Mouse (Mus musculus) heart, postnatal 14 days (tissue): Measurements from ENCODE around the gene Sbsn. TPM values are rescaled to one million over a fixed set of nuclear protein-coding genes. Genes with fewer than 3 reads are reported as not detected.
"Not testable (repeated sequence)": the region's sequence is repeated elsewhere in the genome, so short reads cannot be mapped to it uniquely, and the experiment has no call there.

Source experiments
- DNase-seq, 2 experiments: peaks; one replicate each; pipeline ENCODE4 v3.0.0; 2021 to 2022
- intact Hi-C: fragments of 180-260 bp; cut with DNase I; formaldehyde crosslinking; loops from one replicate; pipeline ENCODE4 v1.15.1; 2025
- long read RNA-seq, 2 experiments: library from polyadenylated mRNA; stranded (forward); transcript quantifications; one replicate each; pipeline ENCODE4 v2.0.0; 2021
- total RNA-seq, 2 experiments: library from RNA; stranded (reverse); gene quantifications; 2 replicates each; pipeline ENCODE4 v1.2.3; 2021

Gene Sbsn
- 1 to 10 TPM; 4.3 to 5.5 TPM for total RNA-seq
- long read RNA-seq, experiment 1: 0 reads
- long read RNA-seq, experiment 2, partial matches to known transcripts: 0 of 3 reads
- long read RNA-seq, experiment 2, other reads (novel, unspliced or antisense): 0 of 3 reads

DNA sequence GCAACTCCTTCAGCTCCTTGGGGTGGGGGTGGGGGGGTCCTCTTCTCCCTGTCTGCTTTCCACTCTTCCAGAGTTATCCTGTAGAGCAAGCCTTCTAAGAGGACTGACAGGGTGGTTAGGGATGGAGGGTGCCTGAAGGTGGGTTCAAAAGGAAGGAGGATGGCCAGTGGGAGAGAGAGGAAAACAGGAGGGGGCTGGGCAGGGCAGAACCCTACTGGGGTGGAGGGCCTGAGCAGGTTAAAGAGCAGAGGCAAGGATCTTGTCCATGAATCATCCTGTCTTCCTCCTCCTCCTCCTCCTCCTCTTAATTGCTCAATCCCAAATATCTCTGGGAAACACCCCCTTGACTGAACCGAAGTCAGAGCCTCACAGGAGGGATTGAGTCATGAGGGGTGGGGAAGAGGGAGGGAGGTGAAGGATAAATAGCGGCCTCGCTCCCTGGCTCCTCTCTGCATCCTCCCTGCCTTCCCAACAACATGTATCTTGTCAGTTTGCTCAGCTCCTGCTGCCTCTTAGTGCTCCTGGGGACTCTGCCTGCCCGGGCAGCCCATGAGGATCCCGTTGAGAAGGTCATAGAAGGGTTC is at the start of gene Sbsn:
TSS of gene Sbsn (plus strand) at position 386 of the 584 bp plus-strand sequence.
- intact Hi-C loops: no loop called here
- no peak for DNase-seq

DNA sequence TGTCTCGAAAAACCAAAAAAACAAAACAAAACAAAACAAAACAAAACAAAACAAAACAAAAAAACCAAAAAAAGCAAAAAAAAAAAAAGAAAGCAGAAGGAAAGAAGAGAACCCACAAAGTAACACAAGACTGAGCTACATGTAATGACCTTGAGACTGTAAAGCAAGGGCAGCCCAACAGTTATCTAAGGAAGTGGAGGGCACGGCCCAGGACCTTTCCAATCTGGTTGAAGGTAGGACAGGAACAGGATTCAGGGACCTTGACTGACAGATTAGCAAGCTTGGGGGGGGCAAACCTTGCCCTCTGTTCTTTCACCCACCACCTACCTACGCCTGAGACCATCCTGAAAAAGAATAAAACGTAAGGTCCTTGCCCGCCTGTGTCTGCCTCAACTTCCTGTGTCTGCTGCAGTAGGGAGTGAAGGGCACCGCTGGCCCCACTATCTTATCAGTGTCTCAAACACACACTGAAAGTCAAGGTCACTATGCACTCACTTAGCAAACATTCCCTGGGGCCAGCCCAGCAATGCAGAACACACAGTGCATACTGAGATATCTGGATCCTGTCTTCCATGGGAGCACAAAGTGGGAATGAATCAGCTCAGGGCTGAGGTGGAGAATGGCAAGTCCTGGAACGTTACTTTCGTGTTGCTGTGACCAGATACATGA is 44.9 kb upstream of the Sbsn start:
- intact Hi-C loops: no loop called here
- no peak for DNase-seq

DNA sequence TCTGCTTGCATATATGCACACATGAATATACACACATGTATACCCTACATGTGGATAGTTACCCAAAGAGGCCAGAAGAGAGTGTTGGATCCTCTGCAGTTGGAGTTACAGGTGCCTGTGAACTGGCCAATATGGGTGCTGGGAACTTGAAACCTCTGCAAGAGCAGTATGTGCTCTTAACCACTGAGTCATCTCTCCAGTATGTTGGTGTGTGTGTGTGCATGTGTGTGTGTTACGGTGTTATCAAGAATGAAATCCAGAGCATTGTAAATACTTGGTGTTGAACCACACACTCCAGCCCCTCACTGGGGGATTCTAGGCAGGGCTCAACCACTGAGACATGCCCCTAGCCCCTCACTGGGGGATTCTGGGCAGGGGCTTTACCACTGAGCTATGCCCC is 43.8 kb upstream of the Sbsn start:
- no peak for DNase-seq
- intact Hi-C loops: no loop called here

DNA sequence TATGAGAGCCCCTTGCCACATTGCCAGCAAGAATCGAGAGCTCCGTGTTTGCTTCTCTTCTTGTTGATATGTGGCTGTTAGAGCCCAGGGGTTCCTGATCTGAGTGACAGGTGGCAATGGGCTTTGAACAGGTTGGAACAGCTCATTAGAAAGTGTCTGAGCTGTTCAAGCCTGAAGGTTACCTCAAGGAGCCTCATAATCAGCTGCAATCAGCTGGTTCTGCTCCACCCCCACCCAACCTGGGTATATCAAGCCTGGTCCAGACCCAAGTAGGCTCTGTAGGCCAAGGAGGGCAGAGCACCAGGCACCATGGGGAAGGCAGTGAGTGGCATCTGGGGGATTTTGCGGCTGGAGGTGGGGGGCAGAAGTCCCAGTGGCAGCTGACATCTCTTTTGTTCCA is 39.3 kb upstream of the Sbsn start, which contains the start of gene Atp4a:
TSS of gene Atp4a (plus strand) at position 268 of the 400 bp plus-strand sequence.
- intact Hi-C loops: no loop called here
- no peak for DNase-seq

DNA sequence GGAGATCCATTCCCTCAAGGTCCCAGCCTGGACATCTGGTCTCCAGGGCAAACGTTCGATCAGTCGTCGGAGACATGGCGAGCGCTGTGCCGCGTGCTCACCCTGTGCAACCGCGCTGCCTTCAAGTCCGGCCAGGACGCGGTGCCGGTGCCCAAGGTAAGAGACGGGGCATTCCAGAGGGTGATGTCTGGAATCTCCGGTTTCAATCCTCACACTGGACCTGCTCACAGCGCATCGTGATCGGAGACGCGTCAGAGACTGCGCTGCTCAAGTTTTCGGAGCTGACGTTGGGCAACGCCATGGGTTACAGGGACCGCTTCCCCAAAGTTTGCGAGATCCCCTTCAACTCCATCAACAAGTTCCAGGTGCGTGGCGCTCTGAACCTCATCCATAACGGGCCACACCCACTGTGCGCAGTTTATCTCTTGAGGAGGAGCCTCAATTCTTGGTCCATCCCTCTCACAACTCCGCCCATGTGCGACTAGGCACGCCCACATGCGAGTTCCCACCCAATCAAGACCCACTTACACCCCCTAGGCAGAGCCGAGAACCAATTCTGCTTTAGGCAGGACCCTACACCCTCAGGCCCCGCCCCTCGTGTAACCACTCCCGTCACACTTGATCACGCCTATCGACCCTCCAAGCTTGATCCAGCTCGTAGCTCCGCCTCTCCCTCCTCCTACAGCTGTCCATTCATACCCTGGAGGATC is 34.1 kb upstream of the Sbsn start:
- intact Hi-C loops: no loop called here
- peak; percentile 37 to 40 for DNase-seq

DNA sequence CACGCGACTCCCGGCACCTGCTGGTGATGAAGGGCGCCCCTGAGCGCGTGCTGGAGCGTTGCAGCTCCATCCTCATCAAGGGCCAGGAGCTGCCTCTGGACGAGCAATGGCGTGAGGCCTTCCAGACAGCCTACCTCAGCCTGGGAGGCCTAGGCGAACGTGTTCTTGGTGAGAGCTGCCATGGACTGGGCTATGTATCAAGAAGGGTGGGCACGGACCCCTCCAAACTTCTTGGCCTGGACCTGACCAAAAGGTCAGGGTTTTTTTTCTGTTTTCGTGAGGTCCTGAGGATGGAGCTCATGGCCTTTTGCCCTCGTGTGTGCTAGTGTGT is 33.6 kb upstream of the Sbsn start:
- DNase-seq: no peak
- intact Hi-C loops: no loop called here

DNA sequence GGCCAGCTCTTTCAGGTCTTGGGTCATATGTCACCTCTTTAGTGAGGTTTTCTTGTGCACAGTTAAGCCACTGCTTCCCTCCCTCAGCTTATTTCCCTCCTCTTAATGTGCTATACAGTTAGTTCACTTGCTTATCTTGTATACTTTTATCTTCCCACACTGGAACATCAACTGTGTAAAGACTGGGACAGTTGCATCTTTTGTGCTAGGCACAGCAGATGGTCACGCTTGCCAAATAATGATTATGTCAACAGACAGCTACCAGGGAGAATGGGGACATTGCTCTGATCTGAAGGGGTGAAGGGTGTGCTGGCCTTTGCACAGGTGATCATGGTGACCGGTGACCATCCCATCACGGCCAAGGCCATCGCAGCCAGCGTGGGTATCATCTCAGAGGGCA is 31.6 kb upstream of the Sbsn start:
- no peak for DNase-seq
- intact Hi-C loops: no loop called here

DNA sequence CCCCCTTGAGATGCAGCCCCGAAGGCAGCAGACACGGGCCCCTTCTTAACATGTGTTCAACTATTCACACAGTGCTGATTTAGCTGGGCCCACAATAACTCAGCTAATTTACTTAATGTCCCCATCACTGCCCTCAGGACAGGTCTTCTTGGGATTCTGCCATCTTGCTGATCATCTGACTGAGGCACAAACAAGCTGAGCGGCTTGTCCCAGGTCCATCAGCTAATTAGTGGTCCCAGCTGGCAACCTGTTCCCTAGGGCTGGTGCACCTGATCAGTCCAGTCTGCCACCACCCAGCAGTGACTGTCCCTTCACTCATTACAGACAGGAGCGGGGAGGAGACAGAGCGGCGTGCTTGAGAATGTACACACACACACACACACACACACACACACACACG is 30.0 kb upstream of the Sbsn start:
- DNase-seq: no peak
- intact Hi-C loops: no loop called here

DNA sequence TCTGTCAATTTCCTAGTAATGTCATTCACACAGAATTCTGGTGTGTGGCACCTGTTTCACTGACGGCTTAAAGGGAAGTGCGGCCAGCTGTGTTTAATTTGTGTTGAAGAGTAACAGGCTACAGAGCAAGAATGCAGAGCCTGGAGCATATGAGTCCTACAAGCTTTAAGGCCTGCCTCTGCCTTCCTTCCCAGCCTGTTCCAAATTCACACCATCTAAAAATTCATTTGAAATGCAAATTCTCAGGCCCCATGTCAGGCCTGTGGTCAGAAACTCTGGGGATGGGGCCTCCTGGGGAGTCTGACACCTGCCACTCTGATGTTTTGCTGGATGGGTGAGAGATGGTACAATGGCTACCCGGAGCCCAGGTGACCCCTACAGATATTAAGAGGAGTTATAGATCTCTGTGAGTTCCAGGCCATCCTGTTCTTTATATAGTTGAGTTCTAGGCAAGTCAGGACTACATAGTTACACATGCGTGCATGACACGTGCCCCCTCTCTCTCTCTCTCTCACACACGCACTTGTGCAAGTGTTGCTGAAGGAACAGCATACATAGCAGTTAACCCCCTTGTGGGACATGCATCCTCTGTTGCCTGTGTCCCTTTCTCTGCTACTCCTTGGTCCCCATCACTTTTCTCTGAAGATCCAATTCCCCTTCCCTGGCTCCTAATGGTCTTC is 27.9 kb upstream of the Sbsn start:
- DNase-seq: no peak
- intact Hi-C loops: no loop called here

DNA sequence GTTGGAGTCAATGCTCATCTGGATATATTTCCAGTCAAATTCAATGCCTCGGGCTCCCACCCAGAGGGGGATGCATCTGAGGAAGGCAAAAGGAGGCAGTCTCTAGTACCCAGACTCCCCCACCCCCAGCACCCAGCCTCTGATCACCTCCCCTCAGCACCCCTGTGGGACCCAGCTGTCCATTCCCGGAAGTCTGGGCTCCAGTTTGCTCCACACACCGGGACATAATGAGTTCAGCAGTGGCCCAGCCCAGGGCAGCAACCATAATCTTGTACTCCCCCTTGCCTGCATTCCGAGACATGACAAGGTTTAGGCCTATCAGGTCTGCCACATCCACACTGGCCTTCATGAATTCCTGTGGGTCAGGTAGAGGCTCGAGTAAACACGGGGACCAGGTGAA is 23.1 kb upstream of the Sbsn start:
- intact Hi-C loops: loop anchor here (5.0 kb wide), 1 partner anchor 61 kb away; no protein-coding TSS in a partner anchor
- no peak for DNase-seq

DNA sequence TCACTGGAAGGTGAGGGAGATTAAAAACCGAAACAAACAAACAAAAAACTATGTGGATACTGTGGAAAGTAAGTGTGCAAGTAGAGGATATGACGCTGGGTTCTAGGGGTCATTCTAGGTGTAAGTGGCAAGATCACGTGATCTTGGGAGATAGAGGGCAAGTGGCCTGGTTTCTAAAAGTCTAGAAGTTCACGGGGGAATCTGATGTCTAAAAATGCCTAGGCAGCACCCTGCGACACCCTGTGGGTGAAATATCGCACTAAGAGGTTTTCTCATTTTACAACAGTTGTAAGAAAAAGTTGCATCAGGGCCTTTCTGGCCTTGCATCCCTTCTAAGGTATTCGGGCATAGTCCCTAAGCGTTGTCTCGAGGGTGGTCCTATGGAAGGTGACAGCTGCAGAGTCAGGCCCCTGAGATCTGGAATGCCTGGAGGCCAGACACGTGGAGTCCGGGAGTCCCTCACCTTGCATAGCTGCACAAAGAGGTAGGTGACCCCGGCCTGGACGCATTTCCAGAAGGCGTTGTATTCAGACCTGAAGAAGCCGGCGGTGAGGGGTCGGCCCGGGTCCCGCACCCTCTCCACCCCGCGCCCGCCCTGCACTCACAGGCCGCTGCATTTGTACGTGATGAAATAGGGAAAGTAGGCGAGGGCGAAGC is 22.4 kb upstream of the Sbsn start:
- no peak for DNase-seq
- intact Hi-C loops: loop anchor here (5.0 kb wide), 1 partner anchor 62 kb away; no protein-coding TSS in a partner anchor

DNA sequence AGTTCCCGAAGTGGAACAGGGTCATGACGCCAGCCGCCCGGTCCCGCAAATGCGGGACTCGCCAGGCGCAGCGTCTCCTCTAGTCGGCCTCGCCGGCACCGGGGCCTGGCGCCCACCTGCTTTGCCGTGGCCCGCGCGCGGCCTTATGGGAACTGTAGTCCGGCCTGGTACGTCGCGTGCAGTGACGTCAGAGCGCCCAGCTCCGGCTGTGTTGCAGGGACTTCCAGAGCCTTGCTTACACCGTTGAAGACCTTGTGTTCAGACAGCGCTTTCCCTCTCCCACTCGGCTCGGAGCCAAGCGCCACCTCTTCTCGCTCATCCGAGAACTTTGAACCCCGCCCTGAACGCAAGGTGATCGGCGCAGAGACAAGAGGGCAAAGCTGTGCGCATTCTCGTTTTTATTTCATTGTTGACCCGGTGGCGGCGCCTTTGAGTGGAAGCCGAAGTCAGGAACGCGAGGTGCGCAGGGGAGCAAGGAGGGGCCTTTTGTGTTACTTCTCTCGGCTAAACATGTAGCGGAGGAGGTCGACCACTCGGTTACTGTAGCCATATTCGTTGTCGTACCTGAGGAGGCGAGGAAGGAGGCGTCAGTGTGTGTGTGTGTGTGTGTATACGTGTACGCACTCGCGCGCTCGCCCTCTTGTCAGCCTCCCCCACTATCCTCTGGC is 21.7 kb upstream of the Sbsn start, which contains the start of gene Tmem147:
TSS of gene Tmem147 (minus strand) at position 145 of the 668 bp plus-strand sequence.
- peak; percentile 94 to 98 for DNase-seq
- intact Hi-C loops: loop anchor here (5.0 to 10.0 kb wide), 3 partner anchors 62 to 243 kb away; partner anchors contain the start of genes Fam187b, Ffar3 and Lsr

DNA sequence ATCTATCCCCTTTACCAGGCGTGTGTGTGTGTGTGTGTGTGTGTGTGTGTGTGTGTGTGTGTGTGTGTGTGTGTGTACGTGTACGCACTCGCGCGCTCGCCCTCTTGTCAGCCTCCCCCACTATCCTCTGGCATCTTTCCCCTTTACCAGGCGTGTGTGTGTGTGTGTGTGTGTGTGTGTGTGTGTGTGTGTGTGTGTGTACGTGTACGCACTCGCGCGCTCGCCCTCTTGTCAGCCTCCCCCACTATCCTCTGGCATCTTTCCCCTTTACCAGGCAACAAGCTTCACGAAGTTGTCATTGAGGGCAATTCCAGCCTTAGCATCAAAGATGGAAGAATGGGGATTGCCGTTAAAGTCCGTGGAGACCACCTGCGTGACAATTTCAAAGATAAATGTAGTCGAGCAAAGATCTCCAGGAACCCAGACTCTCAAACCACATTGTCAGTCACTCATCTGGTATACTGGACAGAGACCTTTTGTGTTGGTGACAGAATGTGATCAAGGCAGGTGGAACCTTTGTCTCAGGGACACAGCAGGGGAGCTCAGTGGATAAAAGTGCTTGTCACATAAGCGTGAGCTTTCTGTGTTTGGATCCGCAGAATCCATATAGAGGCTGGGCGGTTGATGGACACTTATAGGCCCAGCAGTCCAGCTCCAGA is 21.1 kb upstream of the Sbsn start:
- DNase-seq: not testable (repeated sequence)
- intact Hi-C loops: loop anchor here (5.0 to 10.0 kb wide), 2 partner anchors 125 to 242 kb away; partner anchors contain the start of genes Fam187b, Ffar3 and Lsr

DNA sequence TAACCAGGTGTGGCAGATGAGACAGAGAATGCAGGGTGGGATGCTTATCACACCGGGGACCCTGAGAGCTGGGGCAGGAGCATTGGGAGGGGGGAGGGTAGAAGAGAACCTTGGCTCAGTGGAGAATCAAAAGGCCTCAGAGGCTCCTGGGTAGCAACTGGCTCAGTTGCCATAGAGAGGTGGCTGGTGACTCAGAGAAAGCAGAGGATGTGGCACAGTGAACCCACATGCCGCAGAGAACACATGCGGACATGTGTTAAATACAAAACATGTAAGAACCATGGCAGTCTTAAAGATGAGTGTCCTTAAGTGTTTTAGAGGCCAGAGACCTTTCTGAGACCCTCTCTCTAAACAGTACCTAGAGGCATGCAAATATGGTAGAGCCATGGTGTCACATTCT is 15.1 kb upstream of the Sbsn start:
- intact Hi-C loops: loop anchor here (10.0 kb wide), 1 partner anchor 119 kb away; the partner anchor contains the start of gene Ffar3

DNA sequence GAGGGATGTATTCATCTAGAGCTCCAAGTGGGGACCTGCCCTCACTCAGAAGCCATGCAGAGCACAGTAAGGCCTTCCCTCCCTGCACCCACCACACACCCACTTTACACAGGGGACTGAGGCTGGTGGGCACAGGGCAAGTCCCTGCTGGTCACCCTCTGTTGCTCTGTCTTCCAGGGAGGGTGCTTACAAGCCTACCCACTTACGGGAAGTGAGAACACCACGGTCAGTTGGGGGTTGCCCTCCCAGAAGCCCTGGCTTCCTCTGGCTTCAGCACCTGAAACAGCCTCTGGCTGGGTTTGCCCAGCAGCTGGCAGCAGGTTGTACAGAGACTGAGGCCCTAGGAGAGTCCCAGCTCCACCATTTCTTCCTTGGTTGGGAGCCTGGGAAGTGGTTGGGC is 8.7 kb upstream of the Sbsn start:
- DNase-seq, intact Hi-C loops: not testable (repeated sequence)

More for the DNA sequence above, 15.1 kb upstream of the Sbsn start:
- DNase-seq: no peak

DNA sequence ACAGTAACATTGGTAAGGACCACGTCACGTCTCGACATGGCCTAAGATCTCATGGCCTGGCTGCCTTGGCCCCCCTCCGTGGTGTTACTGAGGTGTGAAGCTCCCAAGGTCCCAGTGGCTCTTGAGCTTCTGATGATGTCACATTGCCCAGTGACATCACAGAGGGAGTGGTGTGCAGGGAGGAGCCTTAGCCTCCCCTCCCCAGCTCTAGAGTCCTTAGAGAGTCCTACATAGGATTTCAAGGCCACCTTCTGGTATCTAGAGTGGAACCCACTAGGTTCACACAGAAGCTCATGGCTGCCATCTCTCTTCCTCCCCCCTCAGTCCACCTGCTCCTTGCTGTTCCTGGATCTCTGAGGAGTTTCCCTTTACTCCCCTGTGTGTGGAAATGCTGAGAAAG is 7.7 kb upstream of the Sbsn start, which contains the start of gene Gapdhs:
TSS of gene Gapdhs (minus strand) at position 65 of the 400 bp plus-strand sequence.
- DNase-seq, intact Hi-C loops: not testable (repeated sequence)

DNA sequence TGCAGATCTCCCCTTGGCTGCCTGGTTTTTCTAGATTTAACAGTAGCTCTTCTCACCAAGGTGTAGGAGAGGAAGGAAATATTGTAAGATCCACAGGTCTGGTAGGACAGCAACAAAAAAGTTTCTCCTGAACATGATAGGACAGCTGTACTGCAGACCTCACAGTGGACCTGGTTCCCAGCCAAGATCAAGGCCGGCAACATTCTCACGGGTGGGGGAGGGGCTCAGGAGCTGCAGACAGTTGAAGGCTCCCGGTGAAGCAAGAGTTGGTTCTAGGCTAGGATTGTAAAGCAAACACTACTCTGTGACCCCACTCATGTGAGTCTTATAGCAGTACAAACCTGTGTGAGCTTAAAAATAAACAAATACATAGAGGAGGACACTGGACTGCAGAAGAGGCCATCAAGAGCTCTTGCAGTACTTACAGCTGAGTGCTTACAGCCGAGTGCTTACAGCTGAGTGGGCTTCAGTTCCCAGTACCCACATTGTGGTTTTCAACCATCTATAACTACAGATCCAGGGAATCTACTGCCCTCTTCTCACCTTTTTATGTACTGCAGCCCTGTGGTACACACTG is 7.2 kb upstream of the Sbsn start:
- intact Hi-C loops: no loop called here
- peak; percentile 51 to 70 for DNase-seq

DNA sequence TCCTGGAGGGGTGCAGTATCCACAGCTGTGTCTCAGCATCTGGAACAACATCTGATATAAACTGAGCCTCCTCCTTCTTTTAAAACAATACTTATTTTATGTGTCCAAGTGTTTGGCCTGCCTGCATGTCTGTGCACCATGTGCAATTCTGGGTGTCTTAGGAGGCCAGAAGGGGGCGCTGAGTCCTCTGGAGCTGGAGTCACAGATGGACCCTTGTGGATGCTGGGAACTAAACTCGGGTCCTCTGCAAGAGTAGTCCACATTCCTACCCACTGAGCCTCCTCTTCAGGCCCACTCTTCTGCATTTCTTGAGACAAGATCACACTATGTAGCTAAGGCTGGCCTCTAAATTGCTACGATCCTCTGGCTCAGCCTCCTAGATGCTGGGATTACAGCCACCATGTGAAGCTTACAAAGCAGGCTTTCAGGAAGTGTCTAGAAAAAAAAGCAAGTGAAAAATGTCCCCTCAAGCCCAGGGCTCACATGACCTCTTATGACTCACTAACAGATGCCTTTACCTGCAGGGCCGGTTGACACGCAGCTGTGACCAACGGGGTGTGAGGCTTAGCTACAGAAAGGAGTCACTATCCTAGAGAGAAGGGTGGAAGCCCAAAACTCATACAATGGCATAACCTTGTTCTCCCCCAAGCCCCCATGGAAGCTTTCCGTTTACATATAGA is 3.6 kb upstream of the Sbsn start:
- no peak for DNase-seq
- intact Hi-C loops: no loop called here
